ENCODE assay signal across 8 mouse cellular contexts in the genomic region with DNA sequence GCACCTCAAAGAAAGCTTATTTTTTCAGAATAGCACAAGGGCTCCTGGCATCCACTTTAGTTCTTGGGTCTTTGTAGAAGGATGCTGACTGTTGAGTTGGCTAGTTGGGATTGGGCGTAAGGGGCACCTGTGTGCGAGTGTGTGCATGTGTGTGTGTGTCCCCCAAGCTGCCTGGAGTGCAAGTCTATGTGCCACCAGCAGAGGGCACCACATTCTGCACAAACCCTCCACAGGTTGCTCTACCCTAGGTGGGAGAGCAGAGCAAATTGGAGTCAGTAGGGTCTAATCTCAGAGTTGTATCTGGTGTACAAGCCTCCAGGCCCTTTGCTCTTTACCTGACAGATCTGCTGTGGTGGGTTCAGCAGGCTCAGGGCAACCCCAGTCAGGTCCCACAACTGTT. TPM values are rescaled to one million over a fixed set of nuclear protein-coding genes. Genes with fewer than 3 reads are reported as not detected.
DNase-seq lines count a peak whose midpoint lies in the region; ATAC-seq and TF ChIP-seq lines count a peak whose summit lies in the region.
"Had no signal": no experiment of that assay in that cellular context is flagged by ENCODE, and none has a peak within 500 bp of the region (broad histone marks: within the 10 kb centered on the region; RNA-seq: fewer than 3 reads in every experiment).

No protein-coding gene starts in this region.

- no peak overlapping the region for H3K4me2 ChIP-seq in liver, embryonic 14.5 days (ENCODE audit: low read depth)
- H3K4me2 ChIP-seq: liver, embryonic 13.5 days had no signal

- WGBS in liver, embryonic 14.5 days (ENCODE audit: insufficient replicate concordance): 70% methylated on average over 2 of the region's 2 CpGs

- no peak for ATAC-seq in liver, embryonic 14.5 days (ENCODE audit: insufficient read depth)

- no peak overlapping the region for H3K4me3 ChIP-seq in E14TG2a.4 (replicated peaks; ENCODE audit: low read length)
- H3K4me3 ChIP-seq in liver, embryonic 14.5 days (ENCODE audit: insufficient read depth in 1 of 2, low read depth in 2 of 2, low read length in 2 of 2): no peak overlapping the region
- H3K4me3 ChIP-seq: liver, embryonic 13.5 days had no signal

- H3K27ac ChIP-seq in liver, embryonic 14.5 days: no peak overlapping the region
- H3K27ac ChIP-seq: liver, embryonic 13.5 days had no signal

- H3K9me3 ChIP-seq in E14TG2a.4 (ENCODE audit: low read length): peaks cover 5% of the 10 kb centered on the region; the same call in 1 of the 2 replicates
- H3K9me3 ChIP-seq in liver, embryonic 14.5 days (ENCODE audit: control insufficient read depth, low read length): no peaks in the 10 kb centered on the region; the same call in 1 of the 2 replicates

- TF ChIP-seq CTCF in E14TG2a.4 (conservative IDR thresholded peaks at IDR 0.05; ENCODE audit: low read length): peak; percentile 88
- peak; percentile 85 for TF ChIP-seq CTCF in liver, embryonic 14.5 days (IDR thresholded peaks at IDR 0.05; ENCODE audit: low read depth)

- H3K27me3 ChIP-seq in E14TG2a.4 (ENCODE audit: insufficient read depth, low read length): peaks cover 33% of the 10 kb centered on the region
- H3K27me3 ChIP-seq in liver, embryonic 14.5 days (ENCODE audit: control insufficient read depth, insufficient read depth, low read length): peaks cover 2% of the 10 kb centered on the region

- no peaks in the 10 kb centered on the region for H3K36me3 ChIP-seq in E14TG2a.4 (ENCODE audit: insufficient read depth, low read length)
- no peaks in the 10 kb centered on the region for H3K36me3 ChIP-seq in liver, embryonic 14.5 days (replicated peaks; ENCODE audit: control insufficient read depth, insufficient read depth, low read depth)
- H3K36me3 ChIP-seq: liver, embryonic 13.5 days had no signal

- DNase-seq in kidney, adult 18-20 months: peak; percentile 22
- DNase-seq in kidney, adult 11 months: no peak
- DNase-seq in B cell, adult 2 months: peak; percentile 38 to 47
- no peak for DNase-seq in liver, embryonic 14.5 days (ENCODE audit: low read depth in 3 of 3, low spot score in 3 of 3)
- DNase-seq in spleen, postnatal 36 days (ENCODE audit: low spot score in 2 of 2): no peak
- DNase-seq in spleen, postnatal 14 days (ENCODE audit: low spot score in 2 of 2): no peak
- DNase-seq: liver, embryonic 13.5 days had no signal

- H3K4me1 ChIP-seq in E14TG2a.4 (replicated peaks; ENCODE audit: low read depth, low read length): peaks cover 24% of the 10 kb centered on the region
- H3K4me1 ChIP-seq in liver, embryonic 14.5 days (replicated peaks; ENCODE audit: control insufficient read depth in 2 of 2, insufficient read depth in 2 of 2, low read length in 1 of 2): no peaks in the 10 kb centered on the region
- H3K4me1 ChIP-seq: liver, embryonic 13.5 days had no signal

- H3K9ac ChIP-seq in liver, embryonic 14.5 days (replicated peaks): no peak overlapping the region
- H3K9ac ChIP-seq: liver, embryonic 13.5 days had no signal

- no peak for TF ChIP-seq EP300 in liver, embryonic 14.5 days (IDR thresholded peaks at IDR 0.05; ENCODE audit: low read depth)

RNA-seq across cellular contexts. Expression of a gene that starts 7.7 kb away (rescaled TPM):
- 0.02 and 0.03 TPM in 2 replicates for polyA plus RNA-seq in liver, embryonic 14.5 days (2012; rRNA removed)
- not detected in 2 replicates for polyA plus RNA-seq in liver, embryonic 14.5 days (2014; fragmentation: Nextera tagmentation; extraction: Ambion mirVana)

RNA-seq across cellular contexts. Expression of a gene that starts 57.9 kb away (rescaled TPM):
- 23.4 and 32.2 TPM in 2 replicates for polyA plus RNA-seq in liver, embryonic 14.5 days (2012; rRNA removed)
- 32.1 and 36.5 TPM in 2 replicates for polyA plus RNA-seq in liver, embryonic 14.5 days (2014; fragmentation: Nextera tagmentation; extraction: Ambion mirVana)

Comparison
In these comparisons a context has a peak if more than half of its experiments do, and no peak if none do; other contexts are left out.
1. DNase-seq: peak in kidney, adult 18-20 months (single experiment) and B cell, adult 2 months (2 of 2); none in kidney, adult 11 months (single experiment), liver, embryonic 14.5 days (0 of 3), spleen, postnatal 36 days (0 of 2) and spleen, postnatal 14 days (0 of 2).